Mouse (Mus musculus) cortical plate, adult 2 months (tissue): ENCODE results near the gene Hyal3.

Experiments used
- CTCF ChIP-seq: fragments of 200-500 bp; IDR thresholded peaks from 2 replicates; pipeline ENCODE4 v1.5.1; 2011; ENCODE audit warnings: mild to moderate bottlenecking, control low read depth, low read length; ENCODE audit not compliant: insufficient read depth; ENCODE audit errors: extremely low read depth
- POLR2A ChIP-seq: fragments of 200-500 bp; IDR thresholded peaks from 2 replicates; pipeline ENCODE4 v1.6.1; 2011; ENCODE audit warnings: mild to moderate bottlenecking, low read length, control low read depth; ENCODE audit not compliant: insufficient read depth; ENCODE audit errors: extremely low read depth

GRCm38 (mm10) chr9:107634406-107635278 is 54.0 kb downstream of the Hyal3 start:
- TF ChIP-seq CTCF (no peak), POLR2A (no peak)
